Comparison of ENCODE assay signal across 16 mouse cellular contexts in genomic region chr1:146106882-146107281, GRCm38 (mm10).
DNase-seq lines count a peak whose midpoint lies in the region; ATAC-seq and TF ChIP-seq lines count a peak whose summit lies in the region.
"Had no signal": no experiment of that assay in that cellular context is flagged by ENCODE, and none has a peak within 500 bp of the region (broad histone marks: within the 10 kb centered on the region; RNA-seq: fewer than 3 reads in every experiment).

No protein-coding gene starts in this region.

- H3K4me3 ChIP-seq in intestine, embryonic 14.5 days (ENCODE audit: low read depth, low read length), result no peak overlapping the region
- no peak overlapping the region for H3K4me3 ChIP-seq in intestine, postnatal 0 days (ENCODE audit: low read depth, low read length)
- H3K4me3 ChIP-seq in C2C12 (ENCODE audit: insufficient read depth, poor library complexity, severe bottlenecking), result no peak overlapping the region
- H3K4me3 ChIP-seq: forebrain, embryonic 12.5 days; limb, embryonic 12.5 days; neural tube, embryonic 12.5 days had no signal

- WGBS in intestine, embryonic 14.5 days, result 84% methylated on average over 12 of the region's 12 CpGs
- 88% methylated on average over 12 of the region's 12 CpGs for WGBS in intestine, postnatal 0 days

- ATAC-seq in intestine, embryonic 14.5 days (replicated peaks; ENCODE audit: low FRiP score, low TSS enrichment, low read depth), result no peak
- no peak for ATAC-seq in intestine, postnatal 0 days

- no peak overlapping the region for H3K4me2 ChIP-seq in intestine, embryonic 14.5 days (ENCODE audit: low read length)
- H3K4me2 ChIP-seq in intestine, postnatal 0 days (replicated peaks; ENCODE audit: low read depth), result no peak overlapping the region
- H3K4me2 ChIP-seq: forebrain, embryonic 12.5 days; limb, embryonic 12.5 days; neural tube, embryonic 12.5 days had no signal

- H3K4me1 ChIP-seq in intestine, embryonic 14.5 days (replicated peaks; ENCODE audit: control insufficient read depth, insufficient read depth, low read length), result no peaks in the 10 kb centered on the region
- no peaks in the 10 kb centered on the region for H3K4me1 ChIP-seq in intestine, postnatal 0 days (replicated peaks; ENCODE audit: control insufficient read depth, insufficient read depth, low read length)
- H3K4me1 ChIP-seq: forebrain, embryonic 12.5 days; limb, embryonic 12.5 days; neural tube, embryonic 12.5 days had no signal

- no peak overlapping the region for H3ac ChIP-seq in C2C12 (ENCODE audit: control insufficient read depth, insufficient read length, low read depth)

- H3K27ac ChIP-seq in intestine, embryonic 14.5 days (ENCODE audit: low read depth), result no peak overlapping the region
- no peak overlapping the region for H3K27ac ChIP-seq in intestine, postnatal 0 days (ENCODE audit: low read depth, low read length)
- H3K27ac ChIP-seq: forebrain, embryonic 12.5 days; limb, embryonic 12.5 days; neural tube, embryonic 12.5 days had no signal

- no peaks in the 10 kb centered on the region for H3K79me3 ChIP-seq in C2C12 (ENCODE audit: low read depth)

- no peaks in the 10 kb centered on the region for H3K79me2 ChIP-seq in C2C12 (ENCODE audit: control insufficient read depth, insufficient read depth)

- H3K9me3 ChIP-seq in intestine, embryonic 14.5 days (ENCODE audit: control insufficient read depth, low read length), result no peaks in the 10 kb centered on the region
- H3K9me3 ChIP-seq in intestine, postnatal 0 days (ENCODE audit: control insufficient read depth), result no peaks in the 10 kb centered on the region
- H3K9me3 ChIP-seq: forebrain, embryonic 12.5 days had no signal

- H3K9ac ChIP-seq in intestine, embryonic 14.5 days (ENCODE audit: low read length), result no peak overlapping the region
- no peak overlapping the region for H3K9ac ChIP-seq in intestine, postnatal 0 days (ENCODE audit: low read depth, low read length)
- H3K9ac ChIP-seq: forebrain, embryonic 12.5 days; limb, embryonic 12.5 days; neural tube, embryonic 12.5 days had no signal

- no peak for TF ChIP-seq CTCF in intestine, postnatal 0 days (IDR thresholded peaks at IDR 0.05; ENCODE audit: low read depth)
- TF ChIP-seq CTCF in C2C12 (IDR thresholded peaks at IDR 0.05; ENCODE audit: control insufficient read depth, insufficient read depth, insufficient read length), result no peak
- no peak for TF ChIP-seq CTCF in brain, embryonic 14.5 days (IDR thresholded peaks at IDR 0.05; ENCODE audit: borderline replicate concordance, extremely low read depth, insufficient read depth, insufficient read length)

- DNase-seq in intestine, embryonic 14.5 days (ENCODE audit: low spot score), result peak; percentile 74
- DNase-seq in brain, embryonic 14.5 days (ENCODE audit: low read depth), result peak; percentile 22
- DNase-seq in hindlimb bud, embryonic 11.5 days (ENCODE audit: extremely low spot score, low read depth, low spot score), result peak; percentile 62
- no peak for DNase-seq in cerebellum, adult 8-10 months
- no peak for DNase-seq in layer of hippocampus, postnatal 10 days (ENCODE audit: low spot score in 2 of 2)
- DNase-seq in left cerebral cortex, adult 8-10 months (ENCODE audit: low spot score in 2 of 2), result no peak
- DNase-seq: adrenal gland, postnatal 25 days; cerebellum, postnatal 36 days; kidney, postnatal 14 days; lung, postnatal 4 days; thymus, adult 18-20 months had no signal

- no peak for TF ChIP-seq POLR2A in brain, embryonic 14.5 days (IDR thresholded peaks at IDR 0.05; ENCODE audit: borderline replicate concordance, extremely low read depth, insufficient read depth, insufficient read length, poor library complexity, severe bottlenecking)

- no peaks in the 10 kb centered on the region for H3K27me3 ChIP-seq in intestine, embryonic 14.5 days (replicated peaks; ENCODE audit: control insufficient read depth, insufficient read depth, low read length)
- no peaks in the 10 kb centered on the region for H3K27me3 ChIP-seq in intestine, postnatal 0 days (replicated peaks; ENCODE audit: control insufficient read depth, insufficient read depth, low read length)
- H3K27me3 ChIP-seq in C2C12 (ENCODE audit: control insufficient read depth, insufficient read depth, insufficient read length), result no peaks in the 10 kb centered on the region
- H3K27me3 ChIP-seq: forebrain, embryonic 12.5 days; limb, embryonic 12.5 days; neural tube, embryonic 12.5 days had no signal

- no peaks in the 10 kb centered on the region for H3K36me3 ChIP-seq in intestine, embryonic 14.5 days (ENCODE audit: control insufficient read depth, insufficient read depth, low read length)
- no peaks in the 10 kb centered on the region for H3K36me3 ChIP-seq in intestine, postnatal 0 days (ENCODE audit: control insufficient read depth, insufficient read depth)
- H3K36me3 ChIP-seq in C2C12 (ENCODE audit: control insufficient read depth, insufficient read depth), result no peaks in the 10 kb centered on the region
- H3K36me3 ChIP-seq: forebrain, embryonic 12.5 days; limb, embryonic 12.5 days; neural tube, embryonic 12.5 days had no signal

TF ChIP-seq in C2C12, 6 proteins besides CTCF, POLR2A, EP300 and RAD21:
- TF ChIP-seq MAX (IDR thresholded peaks at IDR 0.05), result peak; percentile 42
- no peak for TF ChIP-seq USF1 (IDR thresholded peaks at IDR 0.05; ENCODE audit: low read depth)

Comparison
In these comparisons a context has a peak if more than half of its experiments do, and no peak if none do; other contexts are left out.
1. DNase-seq: peak in intestine, embryonic 14.5 days (single experiment), brain, embryonic 14.5 days (single experiment) and hindlimb bud, embryonic 11.5 days (single experiment); none in cerebellum, adult 8-10 months (single experiment), layer of hippocampus, postnatal 10 days (0 of 2) and left cerebral cortex, adult 8-10 months (0 of 2).